Mouse (Mus musculus): Measurements from ENCODE around the gene Rccd1. TPM values are rescaled to one million over a fixed set of nuclear protein-coding genes. Genes with fewer than 3 reads are reported as not detected.

The Rccd1 gene
- polyA plus RNA-seq, 1 experiment from 2014 or later, result 11.6 TPM

DNA sequence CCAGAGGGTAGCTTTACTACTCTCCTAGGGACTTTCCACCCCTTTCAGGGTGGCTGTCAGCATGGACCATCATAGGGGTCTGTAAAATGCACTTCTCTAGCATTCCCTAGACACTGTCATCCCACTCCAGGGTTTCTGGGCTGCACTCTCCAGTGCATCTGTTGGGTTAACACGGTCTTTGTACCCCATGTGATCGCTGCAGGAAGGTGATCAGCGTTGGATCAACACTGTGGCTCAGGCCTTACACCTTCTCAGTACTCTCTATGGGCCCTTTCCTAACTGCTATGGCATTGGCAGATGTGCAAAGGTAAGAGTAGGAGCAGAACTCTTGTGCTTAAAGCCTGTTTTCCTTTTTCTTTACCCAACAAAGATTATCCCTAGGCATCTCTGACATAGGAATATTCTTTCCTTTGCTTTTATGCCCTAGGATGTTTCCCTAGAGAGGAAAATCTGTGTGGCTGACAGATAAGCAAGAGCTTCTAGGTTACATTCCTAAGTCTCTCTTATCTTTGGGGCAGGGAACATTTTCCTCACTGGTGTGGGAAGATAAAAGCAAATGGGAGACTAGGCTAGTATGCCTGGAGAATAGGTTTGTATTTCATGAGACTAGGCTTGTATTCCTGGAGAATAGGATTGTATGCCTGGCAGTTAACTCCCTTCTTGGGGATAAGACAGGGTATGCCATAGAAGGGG lies 40.9 kb downstream of the Rccd1 start:
- no peaks in the 10 kb centered on the region for H3K27me3 ChIP-seq (ENCODE audit: control insufficient read depth, insufficient read depth, low read length)
- no peak overlapping the region for H3K27ac ChIP-seq
- peaks cover 91% of the 10 kb centered on the region for H3K36me3 ChIP-seq (replicated peaks; ENCODE audit: control insufficient read depth, insufficient read depth)
- no peak overlapping the region for H3K4me3 ChIP-seq (replicated peaks; ENCODE audit: low read length)
- ATAC-seq (ENCODE audit: low FRiP score), result no peak
- H3K9me3 ChIP-seq (ENCODE audit: control insufficient read depth, low read length), result no peaks in the 10 kb centered on the region
- H3K4me1 ChIP-seq (replicated peaks; ENCODE audit: control insufficient read depth, insufficient read depth, low read length), result no peaks in the 10 kb centered on the region
- WGBS, result 96% methylated on average over 3 of the region's 3 CpGs
- no peak overlapping the region for H3K9ac ChIP-seq
- no peak overlapping the region for H3K4me2 ChIP-seq (replicated peaks)
- DNase-seq (ENCODE audit: low spot score), result no peak

GRCm38 (mm10) chr7:80281646-80282045 lies 42.6 kb downstream of the Rccd1 start:
- WGBS, result 85% methylated on average over 3 of the region's 3 CpGs

GRCm38 (mm10) chr7:80280998-80281397 lies 43.3 kb downstream of the Rccd1 start:
- H3K9me3 ChIP-seq (ENCODE audit: control insufficient read depth, low read length), result no peaks in the 10 kb centered on the region
- H3K4me1 ChIP-seq (replicated peaks; ENCODE audit: control insufficient read depth, insufficient read depth, low read length), result no peaks in the 10 kb centered on the region
- no peak overlapping the region for H3K27ac ChIP-seq
- ATAC-seq (ENCODE audit: low FRiP score) (no peak), DNase-seq (ENCODE audit: low spot score) (no peak)
- WGBS, result 89% methylated on average over 2 of the region's 2 CpGs
- no peaks in the 10 kb centered on the region for H3K27me3 ChIP-seq (ENCODE audit: control insufficient read depth, insufficient read depth, low read length)
- no peak overlapping the region for H3K9ac ChIP-seq
- no peak overlapping the region for H3K4me2 ChIP-seq (replicated peaks)
- no peak overlapping the region for H3K4me3 ChIP-seq (replicated peaks; ENCODE audit: low read length)
- H3K36me3 ChIP-seq (replicated peaks; ENCODE audit: control insufficient read depth, insufficient read depth), result peaks cover 91% of the 10 kb centered on the region

More at GRCm38 (mm10) chr7:80281646-80282045, 42.6 kb downstream of the Rccd1 start:
- no peaks in the 10 kb centered on the region for H3K4me1 ChIP-seq (replicated peaks; ENCODE audit: control insufficient read depth, insufficient read depth, low read length)
- ATAC-seq (ENCODE audit: low FRiP score) (no peak), DNase-seq (ENCODE audit: low spot score) (no peak)
- H3K9me3 ChIP-seq (ENCODE audit: control insufficient read depth, low read length), result no peaks in the 10 kb centered on the region
- peaks cover 91% of the 10 kb centered on the region for H3K36me3 ChIP-seq (replicated peaks; ENCODE audit: control insufficient read depth, insufficient read depth)
- H3K4me2 ChIP-seq (replicated peaks), result no peak overlapping the region
- no peak overlapping the region for H3K9ac ChIP-seq
- H3K27me3 ChIP-seq (ENCODE audit: control insufficient read depth, insufficient read depth, low read length), result no peaks in the 10 kb centered on the region
- H3K4me3 ChIP-seq (replicated peaks; ENCODE audit: low read length), result no peak overlapping the region
- H3K27ac ChIP-seq, result no peak overlapping the region

- H3K36me3 ChIP-seq (replicated peaks; ENCODE audit: control insufficient read depth, insufficient read depth), result peaks cover 89% of the 10 kb centered on the region
- H3K4me3 ChIP-seq (replicated peaks; ENCODE audit: low read length), result no peak overlapping the region
- no peak overlapping the region for H3K4me2 ChIP-seq (replicated peaks)
- no peak overlapping the region for H3K9ac ChIP-seq
- no peaks in the 10 kb centered on the region for H3K27me3 ChIP-seq (ENCODE audit: control insufficient read depth, insufficient read depth, low read length)
- ATAC-seq (ENCODE audit: low FRiP score) (no peak), DNase-seq (ENCODE audit: low spot score) (no peak)
- H3K27ac ChIP-seq, result no peak overlapping the region
- H3K9me3 ChIP-seq (ENCODE audit: control insufficient read depth, low read length), result peaks cover 3% of the 10 kb centered on the region
- WGBS, result 90% methylated on average over 10 of the region's 10 CpGs
- no peaks in the 10 kb centered on the region for H3K4me1 ChIP-seq (replicated peaks; ENCODE audit: control insufficient read depth, insufficient read depth, low read length)
Observed at GRCm38 (mm10) chr7:80280032-80280431, 44.2 kb downstream of the Rccd1 start.

DNA sequence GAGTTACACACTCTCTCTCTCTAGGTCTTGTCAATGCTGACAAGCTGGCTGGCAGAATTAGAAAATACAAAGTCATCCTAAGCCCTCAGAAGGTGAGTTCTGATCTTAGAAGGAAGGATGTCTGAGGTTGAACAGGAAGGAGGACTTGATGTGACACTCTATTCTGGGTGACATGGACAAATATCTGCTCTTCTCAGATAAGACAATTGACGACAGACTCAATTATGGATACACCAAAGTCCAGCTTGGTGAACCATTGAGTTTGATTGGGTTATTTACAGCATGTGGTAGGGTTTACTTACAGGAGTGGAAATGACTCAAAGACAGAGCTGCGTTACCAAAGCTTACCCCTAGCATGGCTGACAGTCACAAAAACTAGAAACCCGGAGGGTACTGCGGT lies 47.9 kb downstream of the Rccd1 start:
- peaks cover 90% of the 10 kb centered on the region for H3K36me3 ChIP-seq (replicated peaks; ENCODE audit: control insufficient read depth, insufficient read depth)
- no peak overlapping the region for H3K4me3 ChIP-seq (replicated peaks; ENCODE audit: low read length)
- ATAC-seq (ENCODE audit: low FRiP score) (no peak), DNase-seq (ENCODE audit: low spot score) (no peak)
- H3K9ac ChIP-seq, result no peak overlapping the region
- 96% methylated on average over 4 of the region's 4 CpGs for WGBS
- no peak overlapping the region for H3K4me2 ChIP-seq (replicated peaks)
- H3K27ac ChIP-seq, result no peak overlapping the region
- H3K4me1 ChIP-seq (replicated peaks; ENCODE audit: control insufficient read depth, insufficient read depth, low read length), result 0 out of 2 replicates have a peak, but pooled peaks cover 6% of the 10 kb centered on the region
- H3K27me3 ChIP-seq (ENCODE audit: control insufficient read depth, insufficient read depth, low read length), result no peaks in the 10 kb centered on the region
- peaks cover 15% of the 10 kb centered on the region for H3K9me3 ChIP-seq (ENCODE audit: control insufficient read depth, low read length)

DNA sequence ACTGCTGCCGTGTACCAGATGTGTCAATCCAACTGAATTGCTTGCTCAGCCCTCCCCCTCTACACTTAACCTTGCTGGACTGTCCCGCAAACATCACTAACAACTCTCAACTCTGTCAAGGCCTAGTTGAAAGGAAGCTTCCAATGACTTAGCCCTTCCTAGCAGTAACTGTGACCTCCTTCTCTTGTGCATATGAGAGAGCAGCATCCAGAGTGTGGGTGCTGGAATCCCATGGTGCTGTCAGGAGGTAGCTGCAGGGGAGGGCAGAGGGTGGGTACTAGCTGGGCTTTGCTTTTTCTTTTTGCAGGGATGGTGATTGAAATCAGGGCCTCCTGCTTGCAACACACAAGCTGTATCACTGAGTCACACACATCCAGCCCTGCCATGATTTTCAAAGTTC lies 50.8 kb downstream of the Rccd1 start:
- Histone ChIP-seq H3K4me1 (replicated peaks; ENCODE audit: control insufficient read depth, insufficient read depth, low read length) (peaks cover 27% of the 10 kb centered on the region), H3K9ac (no peak overlapping the region), H3K4me2 (replicated peaks) (no peak overlapping the region), H3K27ac (no peak overlapping the region), H3K27me3 (ENCODE audit: control insufficient read depth, insufficient read depth, low read length) (no peaks in the 10 kb centered on the region), H3K9me3 (ENCODE audit: control insufficient read depth, low read length) (peaks cover 15% of the 10 kb centered on the region), H3K36me3 (replicated peaks; ENCODE audit: control insufficient read depth, insufficient read depth) (peaks cover 67% of the 10 kb centered on the region), H3K4me3 (replicated peaks; ENCODE audit: low read length) (no peak overlapping the region)
- DNase-seq (ENCODE audit: low spot score) (no peak), ATAC-seq (ENCODE audit: low FRiP score) (no peak)
- WGBS, result 92% methylated on average over 2 of the region's 2 CpGs

- peaks cover 58% of the 10 kb centered on the region for H3K36me3 ChIP-seq (replicated peaks; ENCODE audit: control insufficient read depth, insufficient read depth)
- H3K9ac ChIP-seq, result peak overlapping the region; percentile 84
Observed at GRCm38 (mm10) chr7:80269751-80270255, 54.5 kb downstream of the Rccd1 start.

GRCm38 (mm10) chr7:80268897-80269750 lies 55.1 kb downstream of the Rccd1 start, which contains the start of gene Vps33b:
TSS of gene Vps33b (plus strand) at chr7:80269649.
- Histone ChIP-seq H3K4me1 (replicated peaks; ENCODE audit: control insufficient read depth, insufficient read depth, low read length) (peaks cover 28% of the 10 kb centered on the region), H3K4me2 (replicated peaks) (peak within 1 kb of the TSS; percentile 94), H3K27ac (peak within 1 kb of the TSS; percentile 77), H3K36me3 (replicated peaks; ENCODE audit: control insufficient read depth, insufficient read depth) (peaks cover 58% of the 10 kb centered on the region), H3K27me3 (ENCODE audit: control insufficient read depth, insufficient read depth, low read length) (no peaks in the 10 kb centered on the region), H3K9ac (peak within 1 kb of the TSS; percentile 84), H3K9me3 (ENCODE audit: control insufficient read depth, low read length) (peaks cover 3% of the 10 kb centered on the region), H3K4me3 (replicated peaks; ENCODE audit: low read length) (peak within 1 kb of the TSS; percentile 78)
- ATAC-seq (ENCODE audit: low FRiP score) (peak; percentile 94), DNase-seq (ENCODE audit: low spot score) (peak; percentile 91)
- 5% methylated on average over 21 of the region's 21 CpGs for WGBS

More at GRCm38 (mm10) chr7:80269751-80270255, 54.5 kb downstream of the Rccd1 start:
- WGBS, result under 1% methylated on average over 23 of the region's 23 CpGs
- peaks cover 9% of the 10 kb centered on the region for H3K9me3 ChIP-seq (ENCODE audit: control insufficient read depth, low read length)
- DNase-seq (ENCODE audit: low spot score) (no peak), ATAC-seq (ENCODE audit: low FRiP score) (no peak; the same call in 1 of the 2 replicates)
- H3K4me2 ChIP-seq (replicated peaks), result peak overlapping the region; percentile 94
- H3K27me3 ChIP-seq (ENCODE audit: control insufficient read depth, insufficient read depth, low read length), result no peaks in the 10 kb centered on the region
- peak overlapping the region; percentile 77 for H3K27ac ChIP-seq
- H3K4me3 ChIP-seq (replicated peaks; ENCODE audit: low read length), result peak overlapping the region; percentile 78
- H3K4me1 ChIP-seq (replicated peaks; ENCODE audit: control insufficient read depth, insufficient read depth, low read length), result peaks cover 28% of the 10 kb centered on the region

DNA sequence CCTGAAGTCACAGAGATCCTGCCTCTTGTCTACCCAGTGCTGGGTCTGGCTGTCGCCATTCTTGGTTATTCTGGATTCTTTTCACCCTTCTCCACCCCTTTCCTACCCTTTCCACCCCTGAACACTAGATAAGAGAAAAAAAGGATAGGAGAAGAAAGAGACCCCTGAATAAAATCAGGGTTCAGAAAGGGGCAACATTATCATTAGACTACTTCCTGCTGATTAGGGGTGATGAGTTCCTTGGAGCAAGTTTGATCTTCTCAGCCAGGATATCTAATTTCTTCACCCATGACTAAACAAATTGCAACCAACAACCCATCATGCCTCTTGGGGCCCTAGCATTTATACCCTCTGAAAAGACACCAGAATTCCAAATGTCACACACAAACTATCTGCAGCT lies 56.5 kb downstream of the Rccd1 start:
- Histone ChIP-seq H3K27me3 (ENCODE audit: control insufficient read depth, insufficient read depth, low read length) (no peaks in the 10 kb centered on the region), H3K27ac (no peak overlapping the region), H3K4me3 (replicated peaks; ENCODE audit: low read length) (no peak overlapping the region), H3K9me3 (ENCODE audit: control insufficient read depth, low read length) (no peaks in the 10 kb centered on the region), H3K4me2 (replicated peaks) (no peak overlapping the region), H3K9ac (no peak overlapping the region), H3K4me1 (replicated peaks; ENCODE audit: control insufficient read depth, insufficient read depth, low read length) (peaks cover 28% of the 10 kb centered on the region), H3K36me3 (replicated peaks; ENCODE audit: control insufficient read depth, insufficient read depth) (peaks cover 50% of the 10 kb centered on the region)
- DNase-seq (ENCODE audit: low spot score) (no peak), ATAC-seq (ENCODE audit: low FRiP score) (no peak)
- 88% methylated on average over 1 of the region's 1 CpGs for WGBS
